25 mouse cellular contexts compared by ENCODE assay signal in the genomic region with DNA sequence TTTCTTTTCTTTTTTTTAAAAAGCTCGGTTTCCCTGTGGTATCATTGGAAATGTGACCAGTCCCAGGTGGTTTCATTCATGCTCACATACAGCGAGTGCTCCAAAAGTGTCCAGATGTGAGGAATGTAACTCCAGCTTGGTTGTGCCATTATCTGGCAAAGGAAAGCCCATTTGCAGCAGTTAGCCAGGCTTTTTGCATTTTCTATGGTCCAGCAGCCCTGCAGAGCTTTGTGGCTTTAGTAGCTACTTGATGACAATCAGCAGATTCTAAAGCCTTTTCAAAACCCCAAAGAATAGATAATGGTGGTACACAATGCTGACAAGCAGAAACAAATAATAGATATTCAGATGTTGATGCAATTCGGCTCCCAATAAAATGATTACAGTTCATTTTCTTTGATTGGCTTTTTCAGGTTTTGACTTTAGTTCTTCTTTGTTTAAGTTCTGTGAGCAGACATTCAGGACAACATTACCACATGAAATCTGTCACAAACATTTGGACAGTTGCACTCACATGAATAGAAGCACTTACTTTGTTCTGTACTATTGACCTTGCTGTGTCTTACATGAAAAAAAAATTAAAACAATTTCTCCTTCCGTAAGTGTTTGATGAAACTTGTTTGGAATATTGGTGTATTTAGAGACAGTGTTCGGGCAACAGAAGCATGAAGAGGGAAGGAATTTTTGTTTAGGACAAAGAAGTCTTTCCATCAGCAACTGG.
DNase-seq lines count a peak whose midpoint lies in the region; ATAC-seq and TF ChIP-seq lines count a peak whose summit lies in the region.
"Had no signal": no experiment of that assay in that cellular context is flagged by ENCODE, and none has a peak within 500 bp of the region (broad histone marks: within the 10 kb centered on the region; RNA-seq: fewer than 3 reads in every experiment).

No protein-coding gene starts in this region.

- ATAC-seq in forebrain, embryonic 16.5 days: 0 out of 2 replicates have a peak, but pooled peaks have one; percentile 23
- no peak for ATAC-seq in forebrain, embryonic 13.5 days
- ATAC-seq in lung, embryonic 16.5 days (ENCODE audit: low read depth): peak; percentile 96
- ATAC-seq in erythroid progenitor cell, adult 5-6 weeks (replicated peaks; ENCODE audit: low FRiP score, poor library complexity, severe bottlenecking): no peak
- ATAC-seq: hindbrain, embryonic 16.5 days; midbrain, embryonic 15.5 days; Patski had no signal

- H3K4me3 ChIP-seq in forebrain, embryonic 16.5 days (replicated peaks; ENCODE audit: low read length): no peak overlapping the region
- H3K4me3 ChIP-seq in forebrain, embryonic 13.5 days: no peak overlapping the region
- no peak overlapping the region for H3K4me3 ChIP-seq in ES-Bruce4 (ENCODE audit: low read depth, low read length)
- no peak overlapping the region for H3K4me3 ChIP-seq in lung, embryonic 16.5 days (ENCODE audit: low read length)
- H3K4me3 ChIP-seq: embryonic facial prominence, embryonic 15.5 days; forebrain, embryonic 12.5 days; heart, embryonic 10.5 days; midbrain, embryonic 15.5 days; stomach, embryonic 15.5 days had no signal

- no peak for TF ChIP-seq POLR2A in ES-Bruce4 (IDR thresholded peaks at IDR 0.05; ENCODE audit: insufficient read depth, low read length)
- TF ChIP-seq POLR2A in brain, embryonic 14.5 days (IDR thresholded peaks at IDR 0.05; ENCODE audit: borderline replicate concordance, extremely low read depth, insufficient read depth, insufficient read length, poor library complexity, severe bottlenecking): no peak

- H3K27me3 ChIP-seq in forebrain, embryonic 16.5 days (replicated peaks; ENCODE audit: control insufficient read depth, insufficient read depth, low read length): no peaks in the 10 kb centered on the region
- no peaks in the 10 kb centered on the region for H3K27me3 ChIP-seq in forebrain, embryonic 13.5 days
- H3K27me3 ChIP-seq in ES-Bruce4 (ENCODE audit: control insufficient read depth, insufficient read depth, low read length, poor library complexity, severe bottlenecking): no peaks in the 10 kb centered on the region
- no peaks in the 10 kb centered on the region for H3K27me3 ChIP-seq in lung, embryonic 16.5 days (ENCODE audit: control insufficient read depth, insufficient read depth, low read depth, low read length)
- H3K27me3 ChIP-seq: CH12.LX; embryonic facial prominence, embryonic 15.5 days; forebrain, embryonic 12.5 days; midbrain, embryonic 15.5 days; stomach, embryonic 15.5 days had no signal

- 0 out of 2 replicates have a peak, but pooled peaks have one; percentile 40 for TF ChIP-seq EP300 in ES-Bruce4 (IDR thresholded peaks at IDR 0.05; ENCODE audit: insufficient read depth, low read depth, low read length)

- DNase-seq in brain, embryonic 14.5 days (ENCODE audit: low read depth): peak; percentile 61
- DNase-seq in gastrocnemius, adult 8-10 months (ENCODE audit: low spot score in 2 of 2): no peak
- no peak for DNase-seq in c-Kit-positive CD71-positive TER-119-positive erythroid progenitor cells, embryonic 14.5 days (ENCODE audit: low spot score)
- DNase-seq: cerebellum, adult 11-12 months; cerebellum, postnatal 25 days; heart, postnatal 14 days; kidney, adult 11 months; layer of hippocampus, adult 9-11 months; liver; thymus, adult 2 months had no signal

- no peaks in the 10 kb centered on the region for H3K36me3 ChIP-seq in forebrain, embryonic 16.5 days (ENCODE audit: control insufficient read depth, insufficient read depth)
- no peaks in the 10 kb centered on the region for H3K36me3 ChIP-seq in forebrain, embryonic 13.5 days (ENCODE audit: poor library complexity, severe bottlenecking)
- H3K36me3 ChIP-seq in ES-Bruce4 (ENCODE audit: control insufficient read depth, insufficient read depth, low read length, poor library complexity, severe bottlenecking): no peaks in the 10 kb centered on the region
- H3K36me3 ChIP-seq in lung, embryonic 16.5 days (ENCODE audit: control insufficient read depth, insufficient read depth, low read length): no peaks in the 10 kb centered on the region
- H3K36me3 ChIP-seq: embryonic facial prominence, embryonic 15.5 days; forebrain, embryonic 12.5 days; heart, embryonic 10.5 days; midbrain, embryonic 15.5 days; stomach, embryonic 15.5 days had no signal

- no peak for TF ChIP-seq CTCF in ES-Bruce4 (IDR thresholded peaks at IDR 0.05; ENCODE audit: low read depth, low read length)
- no peak for TF ChIP-seq CTCF in brain, embryonic 14.5 days (IDR thresholded peaks at IDR 0.05; ENCODE audit: borderline replicate concordance, extremely low read depth, insufficient read depth, insufficient read length)

- H3K4me2 ChIP-seq in forebrain, embryonic 16.5 days (ENCODE audit: low read length): no peak overlapping the region
- H3K4me2 ChIP-seq in forebrain, embryonic 13.5 days: no peak overlapping the region
- no peak overlapping the region for H3K4me2 ChIP-seq in lung, embryonic 16.5 days (ENCODE audit: low read depth, low read length)
- H3K4me2 ChIP-seq: embryonic facial prominence, embryonic 15.5 days; forebrain, embryonic 12.5 days; midbrain, embryonic 15.5 days; stomach, embryonic 15.5 days had no signal

- H3K9ac ChIP-seq in forebrain, embryonic 16.5 days (replicated peaks; ENCODE audit: low read depth, low read length): no peak overlapping the region
- H3K9ac ChIP-seq in forebrain, embryonic 13.5 days: no peak overlapping the region
- no peak overlapping the region for H3K9ac ChIP-seq in ES-Bruce4 (ENCODE audit: low read depth, poor library complexity, severe bottlenecking)
- H3K9ac ChIP-seq in lung, embryonic 16.5 days (ENCODE audit: low read length): no peak overlapping the region
- H3K9ac ChIP-seq: embryonic facial prominence, embryonic 15.5 days; forebrain, embryonic 12.5 days; midbrain, embryonic 15.5 days; stomach, embryonic 15.5 days had no signal

- H3K4me1 ChIP-seq in forebrain, embryonic 16.5 days (replicated peaks; ENCODE audit: control insufficient read depth, insufficient read depth, low read length): peaks cover 3% of the 10 kb centered on the region
- H3K4me1 ChIP-seq in forebrain, embryonic 13.5 days: peaks cover 9% of the 10 kb centered on the region
- H3K4me1 ChIP-seq in ES-Bruce4 (ENCODE audit: control insufficient read depth, insufficient read depth, low read length): no peaks in the 10 kb centered on the region
- H3K4me1 ChIP-seq in lung, embryonic 16.5 days (replicated peaks; ENCODE audit: control insufficient read depth, insufficient read depth, low read length): no peaks in the 10 kb centered on the region
- H3K4me1 ChIP-seq: embryonic facial prominence, embryonic 15.5 days; heart, embryonic 10.5 days; stomach, embryonic 15.5 days had no signal

- no peaks in the 10 kb centered on the region for H3K9me3 ChIP-seq in forebrain, embryonic 16.5 days (ENCODE audit: control insufficient read depth, low read length)
- no peaks in the 10 kb centered on the region for H3K9me3 ChIP-seq in forebrain, embryonic 13.5 days (replicated peaks)
- H3K9me3 ChIP-seq in ES-Bruce4 (replicated peaks; ENCODE audit: control insufficient read depth, insufficient read depth, low read length, poor library complexity, severe bottlenecking): no peaks in the 10 kb centered on the region
- no peaks in the 10 kb centered on the region for H3K9me3 ChIP-seq in lung, embryonic 16.5 days (ENCODE audit: control insufficient read depth, low read length)
- H3K9me3 ChIP-seq: embryonic facial prominence, embryonic 15.5 days; forebrain, embryonic 12.5 days; heart, embryonic 10.5 days; midbrain, embryonic 15.5 days; stomach, embryonic 15.5 days had no signal

- no peak overlapping the region for H3K27ac ChIP-seq in forebrain, embryonic 16.5 days (ENCODE audit: low read length)
- H3K27ac ChIP-seq in forebrain, embryonic 13.5 days: no peak overlapping the region
- peak overlapping the region; percentile 36; the same call in 1 of the 2 replicates for H3K27ac ChIP-seq in ES-Bruce4 (ENCODE audit: insufficient read depth, low read length)
- peak overlapping the region; percentile 40; the same call in 1 of the 2 replicates for H3K27ac ChIP-seq in lung, embryonic 16.5 days (ENCODE audit: low read length)
- H3K27ac ChIP-seq: embryonic facial prominence, embryonic 15.5 days; forebrain, embryonic 12.5 days; heart, embryonic 10.5 days; kidney, postnatal 0 days; macrophage; midbrain, embryonic 15.5 days; stomach, embryonic 15.5 days had no signal

- WGBS in forebrain, embryonic 16.5 days: 31% methylated on average over 5 of the region's 5 CpGs
- WGBS in forebrain, embryonic 13.5 days: 24% methylated on average over 5 of the region's 5 CpGs
- 36% methylated on average over 5 of the region's 5 CpGs for WGBS in lung, embryonic 16.5 days

Comparison
In these comparisons a context has a peak if more than half of its experiments do, and no peak if none do; other contexts are left out.
1. ATAC-seq: peak in forebrain, embryonic 16.5 days (single experiment) and lung, embryonic 16.5 days (single experiment); none in forebrain, embryonic 13.5 days (single experiment) and erythroid progenitor cell, adult 5-6 weeks (single experiment).
2. H3K27ac ChIP-seq: peak in ES-Bruce4 (single experiment) and lung, embryonic 16.5 days (single experiment); none in forebrain, embryonic 16.5 days (single experiment) and forebrain, embryonic 13.5 days (single experiment).